Mouse (Mus musculus) neural tube, embryonic 15.5 days (tissue): ENCODE measurements around the gene Ube2b. TPM values are rescaled to one million over a fixed set of nuclear protein-coding genes. Genes with fewer than 3 reads are reported as not detected.
A peak's percentile ranks its signal among the peaks of the same experiment; 100 is the strongest.

Source experiments
- ATAC-seq: fragments of 200-750 bp; cut with Nextera tagmentation; 2 replicates; pipeline ENCODE4 v1.8.0; 2017; ENCODE audit warnings: mild to moderate bottlenecking, moderate TSS enrichment, moderate library complexity; ENCODE audit not compliant: low FRiP score
- H3K27ac ChIP-seq: fragments of 300-500 bp; sonication (generic); replicated peaks from 2 replicates; pipeline ENCODE4 v1.5.1; 2015; ENCODE audit warnings: mild to moderate bottlenecking, inconsistent platforms
- H3K27me3 ChIP-seq: fragments of 300-500 bp; sonication (generic); replicated peaks from 2 replicates; pipeline ENCODE4 v1.6.1; 2015; ENCODE audit warnings: inconsistent platforms
- H3K36me3 ChIP-seq: fragments of 300-500 bp; sonication (generic); 2 replicates; pipeline ENCODE4 v1.6.1; 2015; ENCODE audit warnings: inconsistent platforms
- H3K4me1 ChIP-seq: fragments of 300-500 bp; sonication (generic); 2 replicates; pipeline ENCODE4 v1.6.1; 2015; ENCODE audit warnings: inconsistent platforms
- H3K4me2 ChIP-seq: fragments of 300-500 bp; sonication (generic); 2 replicates; pipeline ENCODE4 v1.6.1; 2015; ENCODE audit warnings: inconsistent platforms, mild to moderate bottlenecking, moderate library complexity
- H3K4me3 ChIP-seq: fragments of 300-500 bp; sonication (generic); replicated peaks from 2 replicates; pipeline ENCODE4 v1.5.1; 2015; ENCODE audit warnings: mild to moderate bottlenecking, inconsistent platforms
- H3K9ac ChIP-seq: fragments of 300-500 bp; sonication (generic); replicated peaks from 2 replicates; pipeline ENCODE4 v1.6.1; 2015; ENCODE audit warnings: mild to moderate bottlenecking, inconsistent platforms
- H3K9me3 ChIP-seq: fragments of 300-500 bp; sonication (generic); replicated peaks from 2 replicates; pipeline ENCODE4 v1.6.1; 2016; ENCODE audit warnings: inconsistent platforms
- WGBS: fragments of 180-500 bp; shearing (Covaris S2); methylation state at CpG from one replicate; pipeline ENCODE4 v1.1.7; 2015; ENCODE audit warnings: mixed read lengths; 5-methylcytosine and 5-hydroxymethylcytosine counted together
- polyA plus RNA-seq: library from polyadenylated mRNA; unstranded; fragments of >200 nt; fragmentation: Nextera tagmentation; extraction: Ambion mirVana; gene quantifications from 2 replicates; pipeline ENCODE4 v1.2.1, GENCODE M21; 2015

Ube2b gene
- polyA plus RNA-seq, 1 experiment from 2014 or later: 220 TPM

GRCm38 (mm10) chr11:51944239-51944638 is 56.3 kb downstream of the Ube2b start:
- no peak for ATAC-seq
- Histone ChIP-seq H3K36me3 (no peaks in the 10 kb centered on the region), H3K9me3 (no peaks in the 10 kb centered on the region), H3K27ac (no peak overlapping the region), H3K9ac (no peak overlapping the region), H3K4me2 (no peak overlapping the region), H3K4me3 (no peak overlapping the region), H3K4me1 (peaks cover 22% of the 10 kb centered on the region), H3K27me3 (no peaks in the 10 kb centered on the region)
- WGBS: 83% methylated on average over 3 of the region's 3 CpGs

- Histone ChIP-seq H3K36me3 (no peaks in the 10 kb centered on the region), H3K9ac (0 out of 2 replicates have a peak overlapping the region, but pooled peaks have one; percentile 5), H3K4me2 (peak overlapping the region; percentile 39), H3K27me3 (no peaks in the 10 kb centered on the region), H3K4me3 (no peak overlapping the region), H3K27ac (peak overlapping the region; percentile 54; the same call in 1 of the 2 replicates), H3K9me3 (no peaks in the 10 kb centered on the region), H3K4me1 (peaks cover 22% of the 10 kb centered on the region)
- ATAC-seq: peak; percentile 61; the same call in 1 of the 2 replicates
- 42% methylated on average over 6 of the region's 6 CpGs for WGBS
These were observed 57.1 kb downstream of the Ube2b start for GRCm38 (mm10) chr11:51943500-51943841.

- ATAC-seq: peak; percentile 31; the same call in 1 of the 2 replicates
- peak overlapping the region; percentile 39 for H3K4me2 ChIP-seq
- WGBS: 43% methylated on average over 15 of the region's 15 CpGs
- no peaks in the 10 kb centered on the region for H3K36me3 ChIP-seq
- H3K4me3 ChIP-seq: no peak overlapping the region
- no peaks in the 10 kb centered on the region for H3K27me3 ChIP-seq
- H3K27ac ChIP-seq: peak overlapping the region; percentile 54; the same call in 1 of the 2 replicates
- no peaks in the 10 kb centered on the region for H3K9me3 ChIP-seq
- peaks cover 22% of the 10 kb centered on the region for H3K4me1 ChIP-seq
- 0 out of 2 replicates have a peak overlapping the region, but pooled peaks have one; percentile 5 for H3K9ac ChIP-seq
These were observed 57.7 kb downstream of the Ube2b start for GRCm38 (mm10) chr11:51942602-51943499.

- no peak for ATAC-seq
- WGBS: 73% methylated on average over 13 of the region's 13 CpGs
- no peaks in the 10 kb centered on the region for H3K9me3 ChIP-seq
- H3K36me3 ChIP-seq: no peaks in the 10 kb centered on the region
- peaks cover 19% of the 10 kb centered on the region for H3K4me1 ChIP-seq
- no peak overlapping the region for H3K4me3 ChIP-seq
- H3K9ac ChIP-seq: no peak overlapping the region
- H3K27ac ChIP-seq: no peak overlapping the region
- H3K4me2 ChIP-seq: no peak overlapping the region
- no peaks in the 10 kb centered on the region for H3K27me3 ChIP-seq
These were observed 60.0 kb downstream of the Ube2b start for GRCm38 (mm10) chr11:51940511-51940955.

GRCm38 (mm10) chr11:51939590-51939955 is 61.0 kb downstream of the Ube2b start:
- no peak overlapping the region for H3K4me3 ChIP-seq
- no peak overlapping the region for H3K27ac ChIP-seq
- H3K9me3 ChIP-seq: no peaks in the 10 kb centered on the region
- H3K27me3 ChIP-seq: no peaks in the 10 kb centered on the region
- 85% methylated on average over 8 of the region's 8 CpGs for WGBS
- H3K9ac ChIP-seq: no peak overlapping the region
- no peak overlapping the region for H3K4me2 ChIP-seq
- no peaks in the 10 kb centered on the region for H3K36me3 ChIP-seq
- ATAC-seq: no peak
- peaks cover 15% of the 10 kb centered on the region for H3K4me1 ChIP-seq

- no peak overlapping the region for H3K4me3 ChIP-seq
- H3K36me3 ChIP-seq: no peaks in the 10 kb centered on the region
- no peaks in the 10 kb centered on the region for H3K27me3 ChIP-seq
- no peak overlapping the region for H3K4me2 ChIP-seq
- 88% methylated on average over 12 of the region's 12 CpGs for whole genome bisulfite sequencing
- H3K9me3 ChIP-seq: no peaks in the 10 kb centered on the region
- no peak for ATAC-seq
- peaks cover 15% of the 10 kb centered on the region for H3K4me1 ChIP-seq
- no peak overlapping the region for H3K27ac ChIP-seq
- no peak overlapping the region for H3K9ac ChIP-seq
These were observed 61.6 kb downstream of the Ube2b start for GRCm38 (mm10) chr11:51938817-51939589.

GRCm38 (mm10) chr11:51937361-51937781 is 63.2 kb downstream of the Ube2b start:
- Histone ChIP-seq H3K27ac (no peak overlapping the region), H3K4me1 (peaks cover 3% of the 10 kb centered on the region; the same call in 1 of the 2 replicates), H3K27me3 (no peaks in the 10 kb centered on the region), H3K36me3 (no peaks in the 10 kb centered on the region), H3K9ac (no peak overlapping the region), H3K4me2 (no peak overlapping the region), H3K9me3 (no peaks in the 10 kb centered on the region), H3K4me3 (no peak overlapping the region)
- 47% methylated on average over 6 of the region's 6 CpGs for WGBS
- no peak for ATAC-seq

- Histone ChIP-seq H3K27ac (no peak overlapping the region), H3K4me2 (no peak overlapping the region), H3K9me3 (no peaks in the 10 kb centered on the region), H3K9ac (no peak overlapping the region), H3K4me3 (no peak overlapping the region), H3K27me3 (no peaks in the 10 kb centered on the region), H3K4me1 (no peaks in the 10 kb centered on the region), H3K36me3 (no peaks in the 10 kb centered on the region)
- no peak for ATAC-seq
- WGBS: 64% methylated on average over 5 of the region's 5 CpGs
These were observed 64.7 kb downstream of the Ube2b start for GRCm38 (mm10) chr11:51935636-51936434.

Other genes starting within 250 kb of the Ube2b start
- gene Sec24a, start 237.1 kb downstream of the Ube2b start, polyA plus RNA-seq: 14.7 and 16.0 TPM in 2 replicates
- 207 and 237 TPM in 2 replicates for gene Sar1b, start 237.1 kb downstream of the Ube2b start, polyA plus RNA-seq
- 0.69 and 1.6 TPM in 2 replicates for gene Jade2, start 143.1 kb downstream of the Ube2b start, polyA plus RNA-seq
- gene Cdkn2aipnl, start 33.1 kb downstream of the Ube2b start, polyA plus RNA-seq: 124 and 129 TPM in 2 replicates
- gene Cdkl3, start 3.5 kb upstream of the Ube2b start, polyA plus RNA-seq: 21.1 and 27.4 TPM in 2 replicates
- gene Ppp2ca, start 97.9 kb upstream of the Ube2b start, polyA plus RNA-seq: 128 and 130 TPM in 2 replicates
- not detected in 2 replicates for gene Olfr1373, start 144.8 kb upstream of the Ube2b start, polyA plus RNA-seq
- gene Olfr1371, start 213.2 kb upstream of the Ube2b start, polyA plus RNA-seq: not detected in 2 replicates
- 1,008 and 1,082 TPM in 2 replicates for gene Skp1a, start 231.2 kb upstream of the Ube2b start, polyA plus RNA-seq